Mouse (Mus musculus) embryonic facial prominence, embryonic 11.5 days (tissue): Measurements from ENCODE around the gene Magoh. TPM values are rescaled to one million over a fixed set of nuclear protein-coding genes. Genes with fewer than 3 reads are reported as not detected.

Experiments used
- ATAC-seq: fragments of 200-750 bp; cut with Nextera tagmentation; replicated peaks from 2 replicates; pipeline ENCODE4 v1.8.0; 2017; ENCODE audit warnings: low read depth; ENCODE audit not compliant: insufficient number of reproducible peaks, low FRiP score, low TSS enrichment
- DNase-seq: peaks from one replicate; pipeline ENCODE4 v3.0.0-alpha.2; 2015; ENCODE audit warnings: low spot score
- H3K27ac ChIP-seq: fragments of 300-500 bp; sonication (generic); replicated peaks from 2 replicates; pipeline ENCODE4 v1.5.1; 2014; ENCODE audit warnings: mild to moderate bottlenecking, low read depth, low read length, control low read depth
- H3K27me3 ChIP-seq: fragments of 300-500 bp; sonication (generic); 2 replicates; pipeline ENCODE4 v1.6.1; 2014; ENCODE audit warnings: mild to moderate bottlenecking, low read length, moderate library complexity, mixed read lengths; ENCODE audit not compliant: control insufficient read depth, insufficient read depth
- H3K36me3 ChIP-seq: fragments of 300-500 bp; sonication (generic); replicated peaks from 2 replicates; pipeline ENCODE4 v1.6.1; 2014; ENCODE audit warnings: low read depth, mild to moderate bottlenecking, low read length, moderate library complexity, mixed read lengths; ENCODE audit not compliant: control insufficient read depth, insufficient read depth
- H3K4me1 ChIP-seq: fragments of 300-500 bp; sonication (generic); 2 replicates; pipeline ENCODE4 v1.6.1; 2014; ENCODE audit warnings: low read length, mixed read lengths; ENCODE audit not compliant: control insufficient read depth, insufficient read depth
- H3K4me2 ChIP-seq: fragments of 300-500 bp; sonication (generic); 2 replicates; pipeline ENCODE4 v1.6.1; 2014; ENCODE audit warnings: low read depth, mild to moderate bottlenecking, control low read depth, low read length, moderate library complexity
- H3K4me3 ChIP-seq: fragments of 300-500 bp; sonication (generic); 2 replicates; pipeline ENCODE4 v1.5.1; 2014; ENCODE audit warnings: low read depth, low read length, control low read depth
- H3K9ac ChIP-seq: fragments of 300-500 bp; sonication (generic); replicated peaks from 2 replicates; pipeline ENCODE4 v1.6.1; 2014; ENCODE audit warnings: mild to moderate bottlenecking, control low read depth, low read length
- H3K9me3 ChIP-seq: fragments of 300-500 bp; sonication (generic); replicated peaks from 2 replicates; pipeline ENCODE4 v1.6.1; 2016; ENCODE audit warnings: mild to moderate bottlenecking, low read length, inconsistent platforms, mixed read lengths; ENCODE audit not compliant: control insufficient read depth
- WGBS: fragments of 180-500 bp; shearing (Covaris S2); extraction: QIAGEN DNeasy Blood & Tissue Kit; methylation state at CpG from one replicate; pipeline ENCODE4 v1.1.7; 2014; 5-methylcytosine and 5-hydroxymethylcytosine counted together
- polyA plus RNA-seq: library from polyadenylated mRNA; unstranded; fragments of >200 nt; fragmentation: Nextera tagmentation; extraction: Ambion mirVana; gene quantifications from 2 replicates; pipeline ENCODE4 v1.2.1, GENCODE M21; 2014

The Magoh gene
- polyA plus RNA-seq: 272 and 292 TPM in 2 replicates

- Histone ChIP-seq H3K9me3 (no peaks in the 10 kb centered on the region), H3K9ac (peak within 1 kb of the TSS; percentile 77), H3K27ac (no peak within 1 kb of the TSS), H3K36me3 (no peaks in the 10 kb centered on the region; the same call in none of the 2 replicates), H3K4me1 (no peaks in the 10 kb centered on the region), H3K4me3 (peak within 1 kb of the TSS; percentile 71), H3K27me3 (no peaks in the 10 kb centered on the region), H3K4me2 (peak within 1 kb of the TSS; percentile 61)
- DNase-seq: peak; percentile 100
- 3% methylated on average over 48 of the region's 48 CpGs for WGBS
- peak; percentile 92 for ATAC-seq
These were observed at the start of gene Magoh for GRCm38 (mm10) chr4:107879254-107880050. TSS of gene Magoh (plus strand) at chr4:107879755.

GRCm38 (mm10) chr4:107830189-107830588 lies 49.4 kb upstream of the Magoh start:
- Histone ChIP-seq H3K36me3 (no peaks in the 10 kb centered on the region), H3K4me2 (no peak overlapping the region), H3K27me3 (no peaks in the 10 kb centered on the region), H3K4me1 (peaks cover 2% of the 10 kb centered on the region; the same call in 1 of the 2 replicates), H3K9me3 (no peaks in the 10 kb centered on the region), H3K27ac (no peak overlapping the region), H3K4me3 (no peak overlapping the region), H3K9ac (no peak overlapping the region)
- WGBS: 79% methylated on average over 10 of the region's 10 CpGs
- ATAC-seq: no peak
- DNase-seq: no peak

- 73% methylated on average over 7 of the region's 7 CpGs for WGBS
- H3K9me3 ChIP-seq: no peaks in the 10 kb centered on the region
- H3K27ac ChIP-seq: no peak overlapping the region
- H3K4me1 ChIP-seq: peaks cover 2% of the 10 kb centered on the region; the same call in 1 of the 2 replicates
- no peak overlapping the region for H3K4me2 ChIP-seq
- no peak overlapping the region for H3K4me3 ChIP-seq
- H3K27me3 ChIP-seq: no peaks in the 10 kb centered on the region
- ATAC-seq: no peak
- no peak overlapping the region for H3K9ac ChIP-seq
- no peaks in the 10 kb centered on the region for H3K36me3 ChIP-seq
- DNase-seq: no peak
These were observed 48.7 kb upstream of the Magoh start for GRCm38 (mm10) chr4:107830821-107831221.

GRCm38 (mm10) chr4:107831678-107832077 lies 47.9 kb upstream of the Magoh start:
- Histone ChIP-seq H3K4me3 (no peak overlapping the region), H3K4me2 (no peak overlapping the region), H3K4me1 (peaks cover 2% of the 10 kb centered on the region; the same call in 1 of the 2 replicates), H3K27me3 (no peaks in the 10 kb centered on the region), H3K27ac (no peak overlapping the region), H3K9me3 (no peaks in the 10 kb centered on the region), H3K36me3 (no peaks in the 10 kb centered on the region), H3K9ac (no peak overlapping the region)
- DNase-seq (no peak), ATAC-seq (no peak)
- WGBS: 91% methylated on average over 6 of the region's 6 CpGs

GRCm38 (mm10) chr4:107833525-107833924 lies 46.0 kb upstream of the Magoh start:
- Histone ChIP-seq H3K4me1 (peaks cover 2% of the 10 kb centered on the region; the same call in 1 of the 2 replicates), H3K27ac (no peak overlapping the region), H3K4me2 (no peak overlapping the region), H3K9me3 (no peaks in the 10 kb centered on the region), H3K4me3 (no peak overlapping the region), H3K27me3 (no peaks in the 10 kb centered on the region), H3K36me3 (no peaks in the 10 kb centered on the region), H3K9ac (no peak overlapping the region)
- 91% methylated on average over 5 of the region's 5 CpGs for WGBS
- no peak for ATAC-seq
- DNase-seq: no peak

GRCm38 (mm10) chr4:107834643-107835314 lies 44.8 kb upstream of the Magoh start:
- Histone ChIP-seq H3K27ac (no peak overlapping the region), H3K4me1 (no peaks in the 10 kb centered on the region; the same call in 1 of the 2 replicates), H3K4me2 (no peak overlapping the region), H3K9me3 (no peaks in the 10 kb centered on the region), H3K27me3 (no peaks in the 10 kb centered on the region), H3K36me3 (no peaks in the 10 kb centered on the region), H3K4me3 (no peak overlapping the region), H3K9ac (no peak overlapping the region)
- 55% methylated on average over 22 of the region's 22 CpGs for WGBS
- ATAC-seq: no peak
- peak; percentile 14 for DNase-seq

GRCm38 (mm10) chr4:107835508-107835909 lies 44.0 kb upstream of the Magoh start:
- Histone ChIP-seq H3K9ac (no peak overlapping the region; the same call in 1 of the 2 replicates), H3K4me3 (no peak overlapping the region), H3K9me3 (no peaks in the 10 kb centered on the region), H3K27me3 (no peaks in the 10 kb centered on the region), H3K36me3 (no peaks in the 10 kb centered on the region), H3K27ac (no peak overlapping the region), H3K4me2 (no peak overlapping the region), H3K4me1 (no peaks in the 10 kb centered on the region; the same call in 1 of the 2 replicates)
- ATAC-seq (no peak), DNase-seq (no peak)
- 50% methylated on average over 5 of the region's 5 CpGs for WGBS

- no peaks in the 10 kb centered on the region for H3K36me3 ChIP-seq
- WGBS: 63% methylated on average over 5 of the region's 5 CpGs
- H3K4me2 ChIP-seq: no peak overlapping the region
- DNase-seq (peak; percentile 63), ATAC-seq (0 out of 2 replicates have a peak, but pooled peaks have one; percentile 24)
- no peak overlapping the region for H3K4me3 ChIP-seq
- no peak overlapping the region for H3K9ac ChIP-seq
- no peaks in the 10 kb centered on the region for H3K27me3 ChIP-seq
- H3K4me1 ChIP-seq: no peaks in the 10 kb centered on the region; the same call in 1 of the 2 replicates
- H3K27ac ChIP-seq: no peak overlapping the region
- no peaks in the 10 kb centered on the region for H3K9me3 ChIP-seq
These were observed 42.8 kb upstream of the Magoh start for GRCm38 (mm10) chr4:107836758-107837157.
